Mouse (Mus musculus): ENCODE data around the gene Mgat5. TPM values are rescaled to one million over a fixed set of nuclear protein-coding genes. Genes with fewer than 3 reads are reported as not detected.
A peak's percentile ranks its signal among the peaks of the same experiment; 100 is the strongest.

Gene Mgat5
- polyA plus RNA-seq, 1 experiment from 2014 or later, result 6.2 TPM

DNA sequence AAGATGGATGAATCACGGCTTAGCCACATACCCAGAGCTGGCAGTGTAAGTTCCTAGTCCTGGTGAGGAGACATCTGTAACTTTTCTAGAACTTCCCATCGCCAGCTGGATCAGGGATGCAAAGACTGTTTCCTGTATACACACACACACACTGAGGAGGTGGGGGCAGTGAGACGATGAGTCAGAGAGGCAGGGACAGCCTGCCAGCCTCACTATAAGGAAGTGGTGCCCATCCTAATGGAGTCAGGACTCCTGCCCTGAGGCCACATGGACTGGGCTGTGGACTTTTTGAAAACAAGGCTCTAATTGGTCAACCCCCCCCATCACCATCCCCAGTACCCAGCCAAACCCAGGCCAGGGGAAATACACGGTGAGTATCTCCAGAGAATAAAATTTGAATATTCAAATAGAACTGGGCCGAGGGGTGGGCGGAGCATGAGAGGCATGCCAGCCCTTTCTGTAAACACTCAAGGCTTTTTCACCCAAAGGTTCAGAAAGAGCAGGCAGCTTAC lies 220.3 kb downstream of the Mgat5 start:
- WGBS, result 35% methylated on average over 6 of the region's 6 CpGs
- Histone ChIP-seq H3K4me3 (no peak overlapping the region), H3K4me2 (replicated peaks) (no peak overlapping the region), H3K27me3 (no peaks in the 10 kb centered on the region), H3K9ac (no peak overlapping the region), H3K9me3 (no peaks in the 10 kb centered on the region), H3K4me1 (peaks cover 25% of the 10 kb centered on the region), H3K36me3 (no peaks in the 10 kb centered on the region), H3K27ac (0 out of 2 replicates have a peak overlapping the region, but pooled peaks have one; percentile 58)
- ATAC-seq (ENCODE audit: insufficient number of reproducible peaks, insufficient read depth, low FRiP score, low TSS enrichment), result 0 out of 2 replicates have a peak, but pooled peaks have one; percentile 24

DNA sequence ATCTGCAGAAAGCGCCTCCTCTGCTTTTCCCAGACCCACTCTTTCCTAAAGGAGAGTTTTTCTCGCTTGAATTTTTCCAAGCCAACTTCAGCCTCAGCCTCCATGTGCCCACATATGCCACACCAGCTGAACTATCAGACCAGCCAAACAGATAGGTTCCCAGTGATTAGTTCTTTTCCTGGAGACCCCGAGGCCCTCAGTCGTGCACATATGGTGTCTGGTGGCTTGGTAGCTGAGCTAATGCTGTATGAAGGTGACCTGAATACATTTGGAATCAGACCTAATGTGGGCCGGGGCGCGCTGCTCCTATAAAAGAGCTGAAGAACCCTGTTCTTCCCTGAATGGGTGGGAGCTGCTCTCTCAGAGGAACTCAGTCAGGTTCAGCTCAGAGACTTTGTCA lies 225.5 kb downstream of the Mgat5 start:
- WGBS, result 80% methylated on average over 7 of the region's 7 CpGs
- H3K4me3 ChIP-seq, result no peak overlapping the region
- no peaks in the 10 kb centered on the region for H3K36me3 ChIP-seq
- H3K9me3 ChIP-seq, result no peaks in the 10 kb centered on the region
- ATAC-seq (ENCODE audit: insufficient number of reproducible peaks, insufficient read depth, low FRiP score, low TSS enrichment), result no peak
- no peak overlapping the region for H3K4me2 ChIP-seq (replicated peaks)
- no peak overlapping the region for H3K27ac ChIP-seq
- H3K9ac ChIP-seq, result no peak overlapping the region
- H3K4me1 ChIP-seq, result peaks cover 13% of the 10 kb centered on the region
- no peaks in the 10 kb centered on the region for H3K27me3 ChIP-seq

DNA sequence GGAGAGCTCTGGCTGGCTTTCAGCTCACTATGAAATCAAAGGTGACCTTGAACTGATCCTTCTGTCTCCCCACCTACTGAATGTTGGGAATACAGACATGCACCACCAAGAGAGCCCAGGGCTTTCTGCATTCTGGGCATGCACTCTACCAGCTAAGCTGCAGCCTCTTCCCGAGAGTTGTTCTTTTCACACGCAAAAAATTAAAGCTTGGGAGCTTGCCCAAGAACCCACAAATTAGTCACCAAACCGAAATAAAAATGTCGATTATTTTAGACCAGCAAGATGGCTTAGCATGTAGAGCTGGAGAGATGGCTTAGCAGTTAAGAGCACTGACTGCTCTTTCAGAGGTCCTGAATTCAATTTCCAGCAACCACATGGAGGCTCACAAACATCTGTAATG lies 230.0 kb downstream of the Mgat5 start:
- WGBS, result 93% methylated on average over 4 of the region's 4 CpGs
- Histone ChIP-seq H3K27ac (no peak overlapping the region), H3K4me2 (replicated peaks) (no peak overlapping the region), H3K4me3 (no peak overlapping the region), H3K9ac (no peak overlapping the region), H3K4me1 (peaks cover 18% of the 10 kb centered on the region), H3K27me3 (no peaks in the 10 kb centered on the region), H3K36me3 (no peaks in the 10 kb centered on the region), H3K9me3 (no peaks in the 10 kb centered on the region)
- ATAC-seq (ENCODE audit: insufficient number of reproducible peaks, insufficient read depth, low FRiP score, low TSS enrichment), result no peak

DNA sequence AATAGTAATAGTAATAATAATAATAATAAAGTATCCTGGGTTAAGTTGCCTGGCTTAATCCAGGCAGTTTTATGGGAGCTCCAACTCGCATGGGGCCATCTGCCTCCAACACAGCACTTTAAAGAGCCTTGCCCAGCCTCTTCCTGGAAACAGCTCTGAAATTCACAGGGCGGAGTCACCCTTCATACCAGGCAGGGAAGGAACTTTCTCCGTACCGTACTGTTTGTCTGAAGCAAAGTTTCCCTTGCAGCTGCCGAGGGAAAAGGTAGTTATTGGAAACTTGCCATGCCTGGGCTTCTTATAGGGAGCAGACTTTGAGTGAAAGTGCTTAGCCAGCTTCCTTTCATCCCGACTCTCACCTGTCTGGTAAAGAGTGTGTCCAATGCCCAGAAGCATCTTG lies 232.3 kb downstream of the Mgat5 start:
- no peak overlapping the region for H3K4me2 ChIP-seq (replicated peaks)
- 75% methylated on average over 6 of the region's 6 CpGs for WGBS
- H3K27ac ChIP-seq, result no peak overlapping the region
- ATAC-seq (ENCODE audit: insufficient number of reproducible peaks, insufficient read depth, low FRiP score, low TSS enrichment), result no peak
- no peak overlapping the region for H3K4me3 ChIP-seq
- H3K9ac ChIP-seq, result no peak overlapping the region
- no peaks in the 10 kb centered on the region for H3K9me3 ChIP-seq
- no peaks in the 10 kb centered on the region for H3K36me3 ChIP-seq
- no peaks in the 10 kb centered on the region for H3K27me3 ChIP-seq
- peaks cover 36% of the 10 kb centered on the region for H3K4me1 ChIP-seq

DNA sequence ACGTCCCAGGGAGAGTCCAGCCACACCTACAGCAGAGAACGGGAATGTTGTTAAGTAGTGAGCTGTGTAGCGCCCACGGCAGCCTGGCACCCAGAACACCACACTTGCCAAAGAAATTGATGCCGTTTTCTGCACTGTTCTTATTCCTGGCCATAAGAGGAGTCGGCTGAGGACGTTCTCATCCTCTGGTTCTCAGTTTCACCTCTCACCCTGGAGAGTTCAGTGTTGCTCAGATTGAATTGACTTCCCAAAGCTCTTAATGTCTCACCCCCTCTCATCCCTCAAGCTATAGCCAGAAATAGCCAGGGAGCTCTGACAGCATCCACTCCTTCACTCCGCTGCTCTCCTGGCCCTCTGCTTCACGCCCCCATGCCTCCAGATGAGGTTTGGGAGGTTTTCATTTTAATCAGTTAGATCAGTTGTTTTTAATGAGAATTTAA lies 234.7 kb downstream of the Mgat5 start:
- H3K4me3 ChIP-seq, result no peak overlapping the region
- no peak overlapping the region for H3K9ac ChIP-seq
- no peaks in the 10 kb centered on the region for H3K36me3 ChIP-seq
- no peak overlapping the region for H3K4me2 ChIP-seq (replicated peaks)
- H3K4me1 ChIP-seq, result peaks cover 50% of the 10 kb centered on the region
- no peak overlapping the region for H3K27ac ChIP-seq
- H3K9me3 ChIP-seq, result no peaks in the 10 kb centered on the region
- 81% methylated on average over 9 of the region's 9 CpGs for WGBS
- ATAC-seq (ENCODE audit: insufficient number of reproducible peaks, insufficient read depth, low FRiP score, low TSS enrichment), result no peak
- H3K27me3 ChIP-seq, result no peaks in the 10 kb centered on the region

DNA sequence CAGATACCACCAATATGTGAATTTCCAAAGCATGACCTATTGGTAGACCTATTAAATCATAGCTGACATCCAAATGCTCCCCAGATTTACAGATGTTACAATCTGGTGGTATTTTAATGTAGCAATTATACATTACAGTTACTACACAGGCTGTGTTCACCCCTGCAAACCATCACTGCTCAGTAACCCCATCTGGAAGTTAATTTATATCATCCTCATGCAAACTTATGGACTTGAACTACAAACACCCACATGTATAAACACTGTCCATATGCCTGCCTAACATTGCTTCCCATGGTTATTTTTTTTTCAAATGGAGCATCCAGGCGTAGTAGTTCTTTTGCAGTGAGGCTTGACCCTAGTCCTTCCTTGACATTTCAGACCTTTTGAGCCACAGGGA lies 236.2 kb downstream of the Mgat5 start:
- Histone ChIP-seq H3K9me3 (no peaks in the 10 kb centered on the region), H3K4me2 (replicated peaks) (no peak overlapping the region), H3K9ac (no peak overlapping the region), H3K4me1 (peaks cover 58% of the 10 kb centered on the region), H3K27me3 (no peaks in the 10 kb centered on the region), H3K36me3 (no peaks in the 10 kb centered on the region), H3K27ac (no peak overlapping the region), H3K4me3 (no peak overlapping the region)
- ATAC-seq (ENCODE audit: insufficient number of reproducible peaks, insufficient read depth, low FRiP score, low TSS enrichment), result no peak
- 55% methylated on average over 1 of the region's 1 CpGs for WGBS

DNA sequence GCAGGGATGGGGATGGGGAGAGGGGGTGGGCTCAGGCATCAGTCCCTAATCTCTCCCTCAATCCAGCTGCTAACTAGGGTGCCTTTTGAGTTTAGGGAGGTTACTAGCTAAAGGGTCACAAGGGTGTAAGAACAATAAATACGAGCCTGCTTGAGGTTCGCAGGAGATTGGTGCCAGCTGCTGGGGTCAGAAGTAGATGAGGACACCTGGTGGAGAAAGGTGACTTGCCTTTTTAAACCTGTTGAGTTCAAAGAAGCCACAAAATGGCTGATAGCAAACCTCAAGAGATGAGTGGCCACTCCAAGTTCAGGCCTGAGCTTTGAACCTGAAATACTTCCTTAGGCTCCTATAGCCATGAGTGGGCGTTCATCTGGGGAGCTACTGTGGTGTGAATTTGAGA lies 236.9 kb downstream of the Mgat5 start:
- no peak for ATAC-seq (ENCODE audit: insufficient number of reproducible peaks, insufficient read depth, low FRiP score, low TSS enrichment)
- WGBS, result 61% methylated on average over 3 of the region's 3 CpGs
- no peaks in the 10 kb centered on the region; the same call in 1 of the 2 replicates for H3K36me3 ChIP-seq
- H3K9ac ChIP-seq, result no peak overlapping the region
- no peak overlapping the region for H3K27ac ChIP-seq
- peaks cover 58% of the 10 kb centered on the region for H3K4me1 ChIP-seq
- no peak overlapping the region for H3K4me3 ChIP-seq
- no peaks in the 10 kb centered on the region for H3K9me3 ChIP-seq
- H3K27me3 ChIP-seq, result no peaks in the 10 kb centered on the region
- H3K4me2 ChIP-seq (replicated peaks), result no peak overlapping the region

DNA sequence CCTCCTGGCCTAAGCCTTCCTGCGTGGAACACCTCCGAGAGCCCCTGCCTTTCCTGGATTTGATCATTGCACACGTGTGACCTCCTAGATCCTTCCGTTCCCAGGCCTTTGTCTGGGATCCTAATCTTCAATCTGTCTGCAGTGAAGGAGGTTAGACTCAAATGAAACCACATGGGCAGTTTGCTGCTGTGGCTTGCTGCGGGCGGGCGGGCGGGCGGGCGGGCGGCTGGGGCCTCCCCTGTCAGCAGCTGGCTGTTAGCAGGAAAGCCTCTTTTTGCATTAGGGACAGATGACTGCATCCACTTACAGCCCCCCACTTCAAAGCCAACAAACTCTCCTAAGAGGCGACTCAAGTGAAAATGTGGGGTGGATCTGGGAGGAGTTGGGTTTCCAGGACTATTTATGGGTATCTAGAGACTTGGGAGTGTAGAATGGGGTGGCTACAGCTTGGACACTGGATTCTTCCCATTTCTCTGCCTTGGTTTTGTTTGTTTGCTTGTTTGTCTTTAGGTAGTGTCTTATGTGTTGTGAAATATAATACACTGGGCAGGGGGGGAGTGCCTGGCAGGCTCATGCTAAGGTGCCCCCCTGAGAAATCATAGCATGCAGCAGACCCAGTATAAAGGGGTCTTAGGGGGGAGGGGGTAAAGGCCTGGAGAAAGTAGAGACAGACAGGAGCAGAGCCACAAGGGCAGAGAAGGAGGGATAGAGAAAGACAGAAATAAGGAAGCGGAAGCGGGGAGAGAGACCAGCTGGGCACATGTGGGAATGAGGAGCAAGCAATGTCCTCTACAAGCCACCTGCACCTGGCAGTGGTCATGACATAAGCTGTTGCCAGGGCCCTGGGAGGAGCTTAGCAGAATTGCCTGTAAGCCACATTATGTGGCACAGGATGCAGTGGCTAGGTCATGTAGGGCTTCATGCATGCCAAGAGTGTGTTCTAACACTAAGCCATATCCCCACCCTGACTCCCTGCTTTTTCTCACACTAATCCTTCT lies 238.4 kb downstream of the Mgat5 start:
- Histone ChIP-seq H3K36me3 (peaks cover 6% of the 10 kb centered on the region), H3K4me3 (no peak overlapping the region), H3K27ac (peak overlapping the region; percentile 74), H3K4me2 (replicated peaks) (peak overlapping the region; percentile 15; the same call in 1 of the 2 replicates), H3K9me3 (no peaks in the 10 kb centered on the region), H3K27me3 (no peaks in the 10 kb centered on the region), H3K9ac (no peak overlapping the region), H3K4me1 (peaks cover 58% of the 10 kb centered on the region)
- ATAC-seq (ENCODE audit: insufficient number of reproducible peaks, insufficient read depth, low FRiP score, low TSS enrichment), result peak; percentile 43
- WGBS, result 21% methylated on average over 14 of the region's 14 CpGs

DNA sequence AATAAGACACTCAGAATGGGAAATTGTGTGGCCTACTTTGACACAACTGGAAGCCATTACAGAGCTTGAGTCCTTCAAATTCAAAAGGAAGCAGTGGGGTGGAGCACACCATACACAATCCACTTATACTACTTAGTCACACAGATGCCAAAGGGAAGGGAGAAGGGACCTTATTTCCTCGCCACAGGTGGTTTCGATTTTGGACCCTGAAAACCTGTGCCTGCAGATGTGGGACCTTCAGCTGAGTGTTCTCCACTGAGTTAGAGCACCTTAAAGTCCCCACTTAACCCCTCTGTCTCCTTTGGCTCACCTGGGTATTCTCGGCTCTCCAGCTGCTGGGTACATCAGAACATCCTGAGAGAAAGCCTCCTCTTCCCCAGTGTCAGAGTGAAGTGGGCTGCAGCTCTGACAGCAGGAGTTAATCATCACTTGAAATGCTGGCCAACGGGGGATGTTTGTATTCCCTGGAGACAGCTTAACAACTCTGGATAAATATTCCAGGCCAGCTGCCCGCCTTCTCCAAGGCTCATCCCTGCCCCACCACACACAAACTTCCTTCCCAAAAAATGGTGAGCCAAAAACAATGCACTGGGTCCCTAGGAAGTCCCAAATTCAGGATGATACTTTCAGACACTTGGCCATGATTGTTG lies 240.1 kb downstream of the Mgat5 start:
- Histone ChIP-seq H3K4me3 (no peak overlapping the region), H3K4me1 (peaks cover 48% of the 10 kb centered on the region), H3K36me3 (peaks cover 13% of the 10 kb centered on the region), H3K27ac (peak overlapping the region; percentile 74), H3K9ac (no peak overlapping the region), H3K27me3 (no peaks in the 10 kb centered on the region), H3K9me3 (0 out of 2 replicates have a peak, but pooled peaks cover 7% of the 10 kb centered on the region), H3K4me2 (replicated peaks) (no peak overlapping the region)
- ATAC-seq (ENCODE audit: insufficient number of reproducible peaks, insufficient read depth, low FRiP score, low TSS enrichment), result no peak
- WGBS, result 29% methylated on average over 5 of the region's 5 CpGs

DNA sequence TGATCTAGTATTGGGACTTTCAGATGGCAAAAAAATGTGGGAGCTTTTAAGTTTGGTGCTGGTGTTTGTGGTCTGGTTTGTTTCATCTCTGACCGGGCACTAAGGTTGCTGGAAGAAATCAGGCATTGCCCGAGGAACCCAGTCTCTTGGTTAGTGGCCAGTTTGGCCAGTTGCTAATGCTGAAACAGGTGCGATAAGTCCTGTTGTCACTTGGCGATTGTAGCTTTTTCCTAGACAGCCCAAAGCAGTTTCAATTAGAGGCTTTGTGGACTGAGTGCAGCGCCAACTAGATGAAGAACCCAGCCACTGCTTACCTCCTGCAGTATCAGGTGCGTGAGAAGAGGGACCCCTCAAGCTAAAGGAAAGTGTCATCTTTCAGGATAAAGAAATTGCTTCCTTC lies 248.6 kb downstream of the Mgat5 start:
- Histone ChIP-seq H3K4me1 (no peaks in the 10 kb centered on the region), H3K4me2 (replicated peaks) (no peak overlapping the region), H3K27ac (no peak overlapping the region), H3K36me3 (peaks cover 5% of the 10 kb centered on the region), H3K27me3 (no peaks in the 10 kb centered on the region), H3K4me3 (no peak overlapping the region), H3K9ac (no peak overlapping the region), H3K9me3 (0 out of 2 replicates have a peak, but pooled peaks cover 6% of the 10 kb centered on the region)
- 88% methylated on average over 6 of the region's 6 CpGs for WGBS
- ATAC-seq (ENCODE audit: insufficient number of reproducible peaks, insufficient read depth, low FRiP score, low TSS enrichment), result no peak

DNA sequence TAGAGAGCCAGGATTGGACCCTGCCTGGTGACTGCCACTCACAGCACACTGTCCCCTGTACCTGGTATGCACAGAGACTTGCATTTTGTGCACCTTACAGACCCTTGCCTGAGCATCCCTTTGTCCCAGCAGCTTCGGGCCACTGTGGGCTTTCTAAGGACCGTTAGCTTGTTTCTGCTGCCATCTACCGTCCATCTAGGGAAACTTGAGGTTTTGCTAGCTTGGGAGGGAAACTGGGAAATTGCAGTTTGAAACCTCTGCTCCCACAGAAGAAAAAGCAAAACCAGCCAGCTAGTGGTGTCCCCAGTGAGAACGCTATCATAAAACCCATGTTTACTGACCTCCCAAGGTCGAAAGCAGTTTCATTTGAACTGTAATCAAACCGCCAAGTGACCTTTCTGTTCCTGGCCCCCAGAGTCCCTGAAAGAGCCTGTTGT lies 254.2 kb downstream of the Mgat5 start:
- Histone ChIP-seq H3K4me1 (no peaks in the 10 kb centered on the region), H3K9me3 (no peaks in the 10 kb centered on the region), H3K4me2 (replicated peaks) (no peak overlapping the region), H3K36me3 (peaks cover 4% of the 10 kb centered on the region; the same call in 1 of the 2 replicates), H3K27me3 (no peaks in the 10 kb centered on the region), H3K9ac (no peak overlapping the region), H3K4me3 (no peak overlapping the region), H3K27ac (no peak overlapping the region)
- ATAC-seq (ENCODE audit: insufficient number of reproducible peaks, insufficient read depth, low FRiP score, low TSS enrichment), result no peak; the same call in 1 of the 2 replicates
- WGBS, result 14% methylated on average over 6 of the region's 6 CpGs

Measured in embryonic facial prominence, embryonic 12.5 days (tissue).